Mouse (Mus musculus): ENCODE measurements around the gene Psmb7.

Gene Psmb7

DNA sequence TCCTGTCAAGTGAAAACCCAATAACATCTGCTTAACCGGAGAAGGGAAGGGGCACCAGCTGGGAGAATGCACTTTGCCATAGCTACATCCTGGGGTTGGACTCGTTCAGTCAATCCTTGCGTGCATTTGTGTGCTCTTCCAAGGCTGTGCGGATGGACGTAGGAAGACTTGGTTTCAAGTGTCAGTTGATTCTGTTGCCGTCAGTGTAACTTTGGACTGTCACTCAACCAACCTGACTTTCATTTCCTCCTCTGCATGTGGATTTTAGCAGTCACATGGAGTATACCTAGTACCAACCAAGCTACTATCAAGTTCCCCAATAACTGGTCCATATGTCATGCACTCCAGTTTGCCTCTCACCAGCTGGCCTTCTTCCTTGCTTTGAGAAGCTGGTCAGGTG, 98.9 kb downstream of the Psmb7 start:
- DNase-seq (ENCODE audit: low spot score in 2 of 2) = no peak

DNA sequence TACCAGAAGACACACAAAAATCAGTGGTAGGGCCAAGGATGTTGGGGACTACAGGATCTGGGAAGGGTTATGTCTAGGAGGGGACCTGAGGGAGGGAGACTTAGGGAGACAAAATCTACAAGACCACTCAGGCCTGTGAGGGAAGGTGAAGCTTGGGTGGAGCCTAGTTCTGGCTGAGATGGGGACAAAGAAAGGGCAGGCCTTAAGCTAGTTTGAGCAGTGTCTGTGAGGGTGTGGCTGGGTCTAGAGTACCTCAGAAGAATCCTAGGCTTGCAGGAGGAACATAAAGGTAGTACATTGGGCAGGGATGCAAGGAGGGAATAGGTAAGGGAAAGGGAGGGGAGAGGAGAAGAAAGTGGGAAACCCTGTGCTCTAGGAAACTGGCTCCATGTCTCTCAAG, 99.5 kb downstream of the Psmb7 start:
- no peak for DNase-seq (ENCODE audit: low spot score in 2 of 2)

DNA sequence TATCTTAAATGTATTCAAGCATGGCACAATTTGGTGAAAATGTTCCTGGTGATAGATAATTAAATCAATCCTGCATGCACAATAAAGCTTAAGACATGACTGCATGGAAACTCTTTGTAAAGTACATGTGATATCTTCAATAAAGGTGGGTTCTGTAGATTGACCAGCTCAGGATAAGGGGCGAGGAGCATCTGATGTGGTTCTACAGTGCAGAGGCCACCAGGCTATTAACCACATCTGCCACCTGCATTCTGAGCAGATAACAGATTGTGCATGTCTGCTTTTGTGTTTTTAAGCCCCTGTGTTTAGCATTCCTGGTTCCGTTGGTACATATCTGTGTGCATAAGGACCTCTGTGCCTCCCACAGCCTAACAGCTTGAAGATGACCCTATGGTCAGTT, 100.7 kb downstream of the Psmb7 start:
- no peak for DNase-seq (ENCODE audit: low spot score in 2 of 2)

DNA sequence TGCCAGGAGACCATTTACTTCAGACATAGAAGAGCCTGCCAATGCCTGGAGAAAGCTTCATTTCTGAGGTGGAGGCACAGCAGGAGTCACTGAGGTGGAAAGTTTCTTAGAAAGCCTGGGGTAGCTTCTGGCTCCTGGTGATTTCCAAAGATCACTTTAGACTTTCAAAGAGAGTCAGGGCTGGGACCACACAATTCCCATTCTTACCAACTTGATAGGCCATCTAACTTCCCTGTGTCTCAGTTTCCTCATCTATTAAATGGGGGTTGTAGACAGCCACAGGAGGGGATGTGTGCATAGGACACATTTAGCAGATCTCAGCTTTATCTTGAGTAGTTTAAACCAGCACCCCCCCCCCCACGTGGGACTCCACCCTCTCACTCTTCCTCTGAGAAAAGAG, 101.5 kb downstream of the Psmb7 start:
- DNase-seq (ENCODE audit: low spot score in 2 of 2) = no peak

DNA sequence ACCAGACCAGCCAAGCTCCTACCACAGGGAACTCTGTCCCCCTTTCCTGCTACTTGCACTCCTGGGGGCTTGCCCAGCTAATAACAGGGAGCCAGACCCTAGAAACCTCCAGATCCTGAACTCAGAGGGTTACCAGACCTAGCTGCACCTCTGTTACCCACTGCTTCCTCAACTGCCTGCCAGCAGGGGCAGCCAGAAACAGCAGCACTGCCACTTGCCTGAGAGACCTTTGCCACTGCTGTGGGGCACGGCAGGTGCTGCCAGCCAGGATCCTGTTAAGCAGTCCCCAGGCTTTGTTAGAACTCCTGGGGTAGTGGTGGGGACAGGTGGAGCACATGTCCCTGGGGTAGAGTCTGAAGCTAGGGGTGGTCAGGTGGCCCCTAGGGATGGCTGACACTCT, 102.3 kb downstream of the Psmb7 start:
- no peak for DNase-seq (ENCODE audit: low spot score in 2 of 2)

DNA sequence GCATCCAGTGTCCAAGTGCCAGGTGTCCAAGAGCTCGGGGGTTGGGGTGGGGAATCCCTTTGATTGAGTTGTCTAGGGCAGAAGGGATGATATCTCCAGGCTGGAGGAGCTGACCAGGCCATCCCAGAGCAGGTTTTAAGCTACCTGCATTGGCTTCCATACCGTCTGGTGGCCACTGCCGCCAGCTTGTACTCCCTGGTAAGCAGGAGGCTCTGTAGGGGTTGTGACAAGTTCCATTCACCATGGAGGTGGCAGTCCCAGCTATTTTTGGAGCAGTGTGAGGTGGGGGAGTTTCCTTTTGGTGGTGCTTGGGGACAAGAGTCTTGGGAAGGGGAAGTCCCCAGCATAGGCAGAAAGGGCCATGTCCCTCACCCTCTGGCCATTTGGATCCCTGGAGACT, 102.8 kb downstream of the Psmb7 start:
- no peak for DNase-seq (ENCODE audit: low spot score in 2 of 2)

DNA sequence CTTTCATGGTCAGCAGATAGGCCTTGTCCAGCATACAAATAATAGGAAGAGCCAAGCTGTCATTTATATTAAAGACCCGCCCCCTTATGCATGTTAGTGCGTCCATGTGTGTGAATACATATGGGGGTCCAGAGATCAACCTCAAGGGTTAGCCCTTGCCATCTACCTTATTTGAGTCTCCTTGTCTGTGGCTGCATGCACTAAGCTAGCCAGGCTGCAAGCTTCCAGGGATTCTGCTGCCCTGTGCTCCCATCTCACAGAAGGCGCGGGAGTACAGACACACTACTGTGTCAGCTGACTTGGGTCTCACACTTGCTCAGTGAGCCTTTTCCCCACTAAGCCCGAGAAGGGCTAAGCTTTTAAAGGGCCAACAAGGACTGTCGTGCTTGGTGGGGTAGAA, 103.2 kb downstream of the Psmb7 start:
- no peak for DNase-seq (ENCODE audit: low spot score in 2 of 2)

DNA sequence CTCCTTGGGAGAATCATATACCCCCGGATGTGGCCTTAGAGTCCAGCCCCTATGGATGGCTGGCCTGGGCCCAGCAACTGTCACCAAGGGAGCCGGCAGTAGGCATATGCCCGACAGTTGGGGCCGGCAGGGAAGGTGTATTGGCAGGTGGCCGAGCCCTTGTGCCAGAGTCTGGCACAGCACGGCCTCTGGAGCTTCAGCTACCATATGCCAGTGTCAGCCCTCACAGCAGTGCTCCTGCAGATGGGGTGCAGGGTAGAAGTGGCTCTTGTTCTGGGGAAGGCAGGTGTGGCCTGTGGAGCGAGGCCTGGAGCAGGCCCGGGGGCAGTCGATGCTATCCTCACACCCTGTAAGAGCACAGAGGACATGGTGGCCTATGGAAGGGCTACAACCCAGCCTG, 104.2 kb downstream of the Psmb7 start:
- no peak for DNase-seq (ENCODE audit: low spot score in 2 of 2)

All from right cerebral cortex, adult 2 months (tissue).